Comparison of ENCODE assay signal across 11 mouse cellular contexts in the genomic region with DNA sequence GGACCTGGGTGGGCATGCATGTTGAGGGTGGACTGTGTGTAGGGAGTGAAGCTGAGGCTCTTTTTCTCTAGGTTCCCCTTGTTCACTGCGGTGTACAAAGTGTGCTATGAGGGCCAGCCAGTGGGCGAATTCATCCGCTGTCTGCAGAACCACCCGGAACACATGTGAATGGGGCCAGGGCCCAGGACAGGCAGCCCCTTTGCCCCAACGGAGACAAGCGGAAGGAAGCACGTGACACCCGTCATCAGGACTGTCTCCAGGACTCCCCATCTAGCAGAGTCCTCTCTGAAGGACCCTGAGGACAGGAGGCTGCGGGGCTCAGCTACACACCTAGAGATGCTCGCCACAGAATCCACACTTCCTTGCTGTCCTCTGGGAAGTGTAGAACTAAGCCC. TPM values are rescaled to one million over a fixed set of nuclear protein-coding genes. Genes with fewer than 3 reads are reported as not detected.
DNase-seq lines count a peak whose midpoint lies in the region; ATAC-seq and TF ChIP-seq lines count a peak whose summit lies in the region.
"Had no signal": no experiment of that assay in that cellular context is flagged by ENCODE, and none has a peak within 500 bp of the region (broad histone marks: within the 10 kb centered on the region; RNA-seq: fewer than 3 reads in every experiment).

No protein-coding gene starts in this region.

- peak in 1 of 2 experiments; percentile 43 for DNase-seq in cerebellum, adult 2 months
- no peak for DNase-seq in cerebellum, postnatal 10 days
- no peak for DNase-seq in lung, adult 2 months
- DNase-seq in hindbrain, postnatal 0 days (ENCODE audit: low spot score): no peak
- DNase-seq in layer of hippocampus, postnatal 25 days (ENCODE audit: extremely low spot score in 1 of 2, low spot score in 1 of 2): no peak
- no peak for DNase-seq in embryo, embryonic 10 days (ENCODE audit: low spot score)

- peaks cover 8% of the 10 kb centered on the region for H3K36me3 ChIP-seq in lung, embryonic 15.5 days
- no peaks in the 10 kb centered on the region for H3K36me3 ChIP-seq in hindbrain, postnatal 0 days (ENCODE audit: insufficient read depth, low read length)
- H3K36me3 ChIP-seq in neural tube, embryonic 15.5 days: peaks cover 8% of the 10 kb centered on the region

- H3K4me3 ChIP-seq in cerebellum, adult 2 months (replicated peaks; ENCODE audit: insufficient read depth, low read depth, low read length): no peak overlapping the region
- no peak overlapping the region for H3K4me3 ChIP-seq in lung, embryonic 15.5 days
- no peak overlapping the region for H3K4me3 ChIP-seq in lung, adult 2 months (replicated peaks; ENCODE audit: extremely low read depth, low read depth, low read length)
- H3K4me3 ChIP-seq in hindbrain, postnatal 0 days (ENCODE audit: low read length): no peak overlapping the region
- H3K4me3 ChIP-seq in neural tube, embryonic 15.5 days (replicated peaks): no peak overlapping the region

- no peak for TF ChIP-seq POLR2A in cerebellum, adult 2 months (IDR thresholded peaks at IDR 0.05; ENCODE audit: borderline replicate concordance, insufficient read depth, low read length)
- no peak for TF ChIP-seq POLR2A in lung, adult 2 months (IDR thresholded peaks at IDR 0.05; ENCODE audit: borderline replicate concordance, extremely low read depth, low read depth, low read length)

- no peak for ATAC-seq in lung, embryonic 15.5 days (ENCODE audit: borderline replicate concordance, extremely low read depth, low FRiP score, low TSS enrichment)
- no peak for ATAC-seq in hindbrain, postnatal 0 days
- ATAC-seq in neural tube, embryonic 15.5 days (ENCODE audit: low FRiP score): no peak

- WGBS in cerebellum, adult 2 months: 51% methylated on average over 10 of the region's 10 CpGs
- 57% methylated on average over 10 of the region's 10 CpGs for WGBS in lung, embryonic 15.5 days
- WGBS in lung, adult 2 months: 57% methylated on average over 10 of the region's 10 CpGs
- WGBS in hindbrain, postnatal 0 days: 48% methylated on average over 10 of the region's 10 CpGs
- 71% methylated on average over 10 of the region's 10 CpGs for WGBS in neural tube, embryonic 15.5 days

- peak overlapping the region; percentile 91 for H3K27ac ChIP-seq in cerebellum, adult 2 months (ENCODE audit: insufficient read depth, low read length)
- peak overlapping the region; percentile 89 for H3K27ac ChIP-seq in lung, embryonic 15.5 days
- peak overlapping the region; percentile 78 for H3K27ac ChIP-seq in hindbrain, postnatal 0 days
- H3K27ac ChIP-seq in neural tube, embryonic 15.5 days (replicated peaks): peak overlapping the region; percentile 54

- no peaks in the 10 kb centered on the region for H3K27me3 ChIP-seq in cerebellum, adult 2 months (ENCODE audit: control insufficient read depth, insufficient read depth, low read length)
- H3K27me3 ChIP-seq in lung, embryonic 15.5 days: no peaks in the 10 kb centered on the region
- H3K27me3 ChIP-seq in hindbrain, postnatal 0 days (ENCODE audit: insufficient read depth, low read length): no peaks in the 10 kb centered on the region
- H3K27me3 ChIP-seq in neural tube, embryonic 15.5 days (replicated peaks): no peaks in the 10 kb centered on the region

- H3K9me3 ChIP-seq in lung, embryonic 15.5 days: no peaks in the 10 kb centered on the region
- H3K9me3 ChIP-seq in hindbrain, postnatal 0 days (ENCODE audit: low read length): no peaks in the 10 kb centered on the region
- no peaks in the 10 kb centered on the region for H3K9me3 ChIP-seq in neural tube, embryonic 15.5 days (replicated peaks)

- no peak for TF ChIP-seq CTCF in cerebellum, adult 2 months (IDR thresholded peaks at IDR 0.05; ENCODE audit: borderline replicate concordance, insufficient read depth, low read depth, low read length)
- TF ChIP-seq CTCF in lung, adult 2 months (IDR thresholded peaks at IDR 0.05; ENCODE audit: insufficient read depth, low read length): no peak
- TF ChIP-seq CTCF in hindbrain, postnatal 0 days (IDR thresholded peaks at IDR 0.05; ENCODE audit: low read depth): no peak

- H3K4me1 ChIP-seq in cerebellum, adult 2 months (ENCODE audit: control insufficient read depth, insufficient read depth, low read length): peaks cover 33% of the 10 kb centered on the region
- H3K4me1 ChIP-seq in lung, embryonic 15.5 days: peaks cover 35% of the 10 kb centered on the region
- H3K4me1 ChIP-seq in lung, adult 2 months (ENCODE audit: control insufficient read depth, insufficient read depth, low read length): peaks cover 17% of the 10 kb centered on the region
- H3K4me1 ChIP-seq in hindbrain, postnatal 0 days (ENCODE audit: insufficient read depth, low read length): peaks cover 25% of the 10 kb centered on the region
- H3K4me1 ChIP-seq in neural tube, embryonic 15.5 days: peaks cover 41% of the 10 kb centered on the region

- no peak overlapping the region for H3K9ac ChIP-seq in lung, embryonic 15.5 days
- H3K9ac ChIP-seq in hindbrain, postnatal 0 days (replicated peaks; ENCODE audit: low read length): no peak overlapping the region
- H3K9ac ChIP-seq in neural tube, embryonic 15.5 days (replicated peaks): no peak overlapping the region

- peak overlapping the region; percentile 56; the same call in 1 of the 2 replicates for H3K4me2 ChIP-seq in lung, embryonic 15.5 days
- H3K4me2 ChIP-seq in hindbrain, postnatal 0 days (ENCODE audit: low read depth, low read length): no peak overlapping the region
- 0 out of 2 replicates have a peak overlapping the region, but pooled peaks have one; percentile 67 for H3K4me2 ChIP-seq in neural tube, embryonic 15.5 days

RNA-seq across cellular contexts. Expression of a gene that starts 2.3 kb away (rescaled TPM):
- polyA plus RNA-seq in cerebellum, adult 2 months (2012; rRNA removed): 351 and 364 TPM in 2 replicates
- 132 and 137 TPM in 2 replicates for polyA plus RNA-seq in lung, embryonic 15.5 days (2015; fragmentation: Nextera tagmentation; extraction: Ambion mirVana)
- 168 and 205 TPM in 2 replicates for polyA plus RNA-seq in lung, adult 2 months (2012; rRNA removed)
- total RNA-seq in hindbrain, postnatal 0 days (2014; rRNA removed): 61.2 and 101 TPM in 2 replicates
- 201 and 202 TPM in 2 replicates for polyA plus RNA-seq in hindbrain, postnatal 0 days (2015; fragmentation: Nextera tagmentation; extraction: Ambion mirVana)
- polyA plus RNA-seq in neural tube, embryonic 15.5 days (2015; fragmentation: Nextera tagmentation; extraction: Ambion mirVana): 178 and 182 TPM in 2 replicates
- total RNA-seq in layer of hippocampus, postnatal 25 days (2021): 100 to 1,000 TPM; 124 to 135 TPM

RNA-seq across cellular contexts. Expression of a gene that starts 5.8 kb away (rescaled TPM):
- 130 and 143 TPM in 2 replicates for polyA plus RNA-seq in cerebellum, adult 2 months (2012; rRNA removed)
- polyA plus RNA-seq in lung, embryonic 15.5 days (2015; fragmentation: Nextera tagmentation; extraction: Ambion mirVana): 0.82 and 1.1 TPM in 2 replicates
- 55.2 and 114 TPM in 2 replicates for polyA plus RNA-seq in lung, adult 2 months (2012; rRNA removed)
- 2.8 and 3.7 TPM in 2 replicates for total RNA-seq in hindbrain, postnatal 0 days (2014; rRNA removed)
- 2.5 TPM in 2 replicates for polyA plus RNA-seq in hindbrain, postnatal 0 days (2015; fragmentation: Nextera tagmentation; extraction: Ambion mirVana)
- polyA plus RNA-seq in neural tube, embryonic 15.5 days (2015; fragmentation: Nextera tagmentation; extraction: Ambion mirVana): 4.5 and 5.2 TPM in 2 replicates
- total RNA-seq in layer of hippocampus, postnatal 25 days (2021): 100 to 1,000 TPM; 128 to 145 TPM

RNA-seq across cellular contexts. Expression of a gene that starts 17.8 kb away (rescaled TPM):
- not detected in 2 replicates for polyA plus RNA-seq in cerebellum, adult 2 months (2012; rRNA removed)
- not detected in 2 replicates for polyA plus RNA-seq in lung, embryonic 15.5 days (2015; fragmentation: Nextera tagmentation; extraction: Ambion mirVana)
- polyA plus RNA-seq in lung, adult 2 months (2012; rRNA removed): 1.0 TPM in 1 of 2 replicates, not detected in the other
- total RNA-seq in hindbrain, postnatal 0 days (2014; rRNA removed): not detected in 2 replicates
- not detected in 2 replicates for polyA plus RNA-seq in hindbrain, postnatal 0 days (2015; fragmentation: Nextera tagmentation; extraction: Ambion mirVana)
- not detected in 2 replicates for polyA plus RNA-seq in neural tube, embryonic 15.5 days (2015; fragmentation: Nextera tagmentation; extraction: Ambion mirVana)
- 1 to 10 TPM; 5.3 to 9.0 TPM for total RNA-seq in layer of hippocampus, postnatal 25 days (2021)
- polyA plus RNA-seq: brain, embryonic 14.5 days; C2C12; gonadal fat pad, adult 2 months had no signal

RNA-seq across cellular contexts. Expression of a gene that starts 21.2 kb away (rescaled TPM):
- 82.3 and 87.1 TPM in 2 replicates for polyA plus RNA-seq in cerebellum, adult 2 months (2012; rRNA removed)
- 41.1 and 50.7 TPM in 2 replicates for polyA plus RNA-seq in lung, embryonic 15.5 days (2015; fragmentation: Nextera tagmentation; extraction: Ambion mirVana)
- 30.1 and 38.0 TPM in 2 replicates for polyA plus RNA-seq in lung, adult 2 months (2012; rRNA removed)
- 74.0 and 89.4 TPM in 2 replicates for total RNA-seq in hindbrain, postnatal 0 days (2014; rRNA removed)
- polyA plus RNA-seq in hindbrain, postnatal 0 days (2015; fragmentation: Nextera tagmentation; extraction: Ambion mirVana): 78.1 and 91.2 TPM in 2 replicates
- 80.2 and 91.5 TPM in 2 replicates for polyA plus RNA-seq in neural tube, embryonic 15.5 days (2015; fragmentation: Nextera tagmentation; extraction: Ambion mirVana)
- 100 to 1,000 TPM; 101 to 117 TPM for total RNA-seq in layer of hippocampus, postnatal 25 days (2021)

RNA-seq across cellular contexts. Expression of a gene that starts 49.6 kb away (rescaled TPM):
- 40.2 and 45.5 TPM in 2 replicates for polyA plus RNA-seq in cerebellum, adult 2 months (2012; rRNA removed)
- polyA plus RNA-seq in lung, embryonic 15.5 days (2015; fragmentation: Nextera tagmentation; extraction: Ambion mirVana): 75.3 and 78.0 TPM in 2 replicates
- 37.2 and 53.4 TPM in 2 replicates for polyA plus RNA-seq in lung, adult 2 months (2012; rRNA removed)
- total RNA-seq in hindbrain, postnatal 0 days (2014; rRNA removed): 92.8 and 105 TPM in 2 replicates
- polyA plus RNA-seq in hindbrain, postnatal 0 days (2015; fragmentation: Nextera tagmentation; extraction: Ambion mirVana): 73.0 and 73.9 TPM in 2 replicates
- 82.2 and 92.1 TPM in 2 replicates for polyA plus RNA-seq in neural tube, embryonic 15.5 days (2015; fragmentation: Nextera tagmentation; extraction: Ambion mirVana)
- total RNA-seq in layer of hippocampus, postnatal 25 days (2021): 10 to 100 TPM; 29.0 to 34.0 TPM
